Mouse (Mus musculus) spleen, embryonic (tissue): Measurements from ENCODE around the gene Hoxa11.

Experiments
- CTCF ChIA-PET: fragments of 350-600 bp; sonication (Branson Sonifier 250); formaldehyde crosslinking; loops from one replicate; lab custom pipeline; 2022; lab: Charles Lee

Hoxa11 gene

DNA sequence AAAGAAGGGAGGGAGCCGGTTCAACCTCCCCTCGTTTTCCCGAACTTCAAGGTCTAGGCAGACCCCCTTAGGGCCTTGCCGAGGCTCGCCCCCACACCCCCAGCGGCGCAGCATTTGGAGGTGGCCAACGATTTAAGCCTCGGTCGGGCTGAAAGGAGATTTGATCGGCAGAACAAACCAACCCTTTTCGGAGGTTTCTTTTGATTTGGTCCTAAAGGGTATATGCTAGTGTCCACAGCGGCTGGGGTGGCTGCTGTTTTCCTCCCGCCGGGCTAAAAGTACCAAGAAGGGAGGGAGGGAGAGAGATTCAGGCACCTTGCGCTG lies 3.8 kb upstream of the Hoxa11 start:
- CTCF ChIA-PET: no interaction called here

DNA sequence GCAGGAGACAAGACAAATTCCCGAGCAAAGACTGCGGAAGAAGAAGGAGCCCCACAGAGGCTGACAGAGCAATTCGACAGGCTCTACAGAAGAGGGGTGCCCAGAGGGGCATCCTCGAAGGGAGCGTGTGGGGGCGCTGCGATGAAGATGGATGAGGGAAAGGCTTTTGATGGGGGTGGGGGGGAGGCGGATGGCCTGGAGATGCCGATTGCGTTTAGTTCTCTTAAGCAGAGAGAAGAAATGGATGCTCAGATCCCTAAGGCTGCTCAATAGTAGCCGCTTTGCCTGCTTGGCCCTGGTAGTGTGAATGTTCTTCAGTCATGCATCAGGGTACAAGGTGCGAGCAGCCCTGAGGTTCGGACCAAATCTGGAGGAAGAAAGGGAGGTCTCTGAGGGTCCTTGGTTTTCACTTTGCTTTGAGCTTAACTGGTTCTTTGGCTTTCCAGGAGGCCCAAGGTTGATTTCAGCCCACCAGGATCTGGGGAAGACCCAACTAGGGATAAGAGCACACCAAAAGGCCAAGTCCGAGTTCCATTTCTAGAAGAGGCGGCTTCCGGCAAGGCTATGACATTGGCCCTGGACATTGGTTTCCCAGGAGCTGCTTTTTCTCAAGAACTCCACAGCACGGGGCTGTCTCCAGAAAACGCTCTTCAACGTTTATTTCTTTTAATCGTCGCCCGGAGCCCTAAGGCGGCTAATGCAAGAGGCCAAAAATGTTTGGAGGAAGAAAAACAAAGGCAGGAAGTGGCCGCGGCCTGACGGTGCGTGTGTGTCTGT lies 3.2 kb upstream of the Hoxa11 start:
- CTCF ChIA-PET: no interaction called here

DNA sequence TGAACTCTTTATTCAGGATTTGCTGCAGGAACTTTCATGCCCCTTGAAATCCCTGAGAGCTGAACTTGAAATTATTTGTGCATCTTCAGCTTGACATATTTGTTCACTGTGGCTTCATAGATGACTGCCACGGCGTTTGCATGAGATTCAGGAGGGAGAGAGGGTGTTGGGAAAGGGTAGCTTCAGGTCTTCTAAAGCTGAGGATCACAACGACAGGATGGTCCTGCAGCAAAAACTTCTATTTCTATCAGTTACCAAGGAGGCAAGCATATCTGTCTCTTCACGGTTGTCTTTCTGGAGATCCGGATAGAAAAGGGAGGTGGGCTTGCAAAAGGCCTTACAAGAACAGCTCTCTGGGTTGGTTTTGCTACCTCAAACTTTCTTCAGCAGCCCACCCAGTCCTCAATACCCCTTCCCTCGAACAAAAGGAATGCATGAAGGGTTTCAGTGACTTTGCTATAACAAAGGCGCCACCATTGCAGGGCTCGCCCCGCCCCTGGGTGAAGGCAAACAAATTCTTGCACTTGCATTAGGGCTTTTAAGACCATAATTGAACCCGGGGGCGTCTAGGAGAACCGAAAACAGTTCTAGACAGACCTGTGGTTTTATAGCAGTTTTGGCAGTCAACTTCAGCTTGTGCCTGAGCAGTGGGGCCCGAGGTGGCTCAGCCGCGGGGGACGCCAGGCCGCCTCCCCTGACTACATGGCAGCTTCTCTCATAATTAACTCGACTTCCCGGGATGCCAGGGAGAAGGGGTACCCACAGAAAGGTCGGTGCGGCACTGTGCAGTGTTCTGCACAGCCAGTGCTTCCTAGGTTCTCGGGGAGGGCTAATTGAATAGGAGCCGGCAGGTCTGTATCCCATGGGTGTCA lies 2.4 kb upstream of the Hoxa11 start:
- CTCF ChIA-PET: interaction anchor here (1.5 kb wide), 1 partner anchor 10 kb away, joined by 3 read pairs; no protein-coding TSS in a partner anchor

DNA sequence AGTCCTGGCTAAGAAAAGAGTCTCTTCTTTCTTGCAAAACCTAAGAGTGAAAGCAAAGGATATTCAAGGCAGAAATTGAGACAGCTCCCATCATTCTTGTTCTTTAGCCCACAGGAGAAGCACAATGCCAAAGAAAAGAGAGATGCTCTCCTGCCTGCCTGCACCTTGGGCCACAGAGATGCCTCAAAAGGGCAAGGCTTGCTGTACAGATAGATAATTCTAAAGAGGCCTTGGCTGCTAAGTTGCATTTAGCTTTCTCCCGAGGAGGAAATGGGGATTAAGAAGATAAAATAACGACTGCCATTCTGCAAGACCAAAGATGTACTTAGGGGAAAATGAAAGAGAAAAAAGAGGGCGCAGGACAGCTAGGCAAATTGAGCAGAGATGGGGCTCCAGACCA lies 1.3 kb upstream of the Hoxa11 start:
- CTCF ChIA-PET: interaction anchor here (1.5 kb wide), 1 partner anchor 11 kb away, joined by 3 read pairs; no protein-coding TSS in a partner anchor

DNA sequence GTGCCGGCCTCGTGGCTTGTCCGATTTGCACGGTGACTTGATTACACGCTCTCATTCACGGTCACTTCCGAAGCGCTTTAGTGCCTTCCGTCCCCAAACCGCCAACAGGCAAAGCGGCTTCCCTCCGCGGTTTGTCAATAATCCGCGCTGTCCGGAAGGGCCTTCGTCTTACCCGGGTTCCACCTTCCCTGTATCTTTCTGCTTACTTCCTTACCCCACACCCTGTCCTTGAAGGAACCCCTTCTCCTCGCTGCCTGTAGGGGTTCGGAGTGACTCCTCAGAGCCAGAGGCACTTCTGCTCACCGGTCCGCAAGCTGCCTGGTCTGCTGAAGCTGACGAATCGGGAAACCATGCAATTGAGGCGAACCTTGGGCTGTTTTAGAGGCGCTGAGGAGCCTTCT lies 793 bp upstream of the Hoxa11 start:
- CTCF ChIA-PET: interaction anchor here (0.6 kb wide), 1 partner anchor 16 kb away, joined by 6 read pairs; the partner anchor contains the start of gene Hoxa9

DNA sequence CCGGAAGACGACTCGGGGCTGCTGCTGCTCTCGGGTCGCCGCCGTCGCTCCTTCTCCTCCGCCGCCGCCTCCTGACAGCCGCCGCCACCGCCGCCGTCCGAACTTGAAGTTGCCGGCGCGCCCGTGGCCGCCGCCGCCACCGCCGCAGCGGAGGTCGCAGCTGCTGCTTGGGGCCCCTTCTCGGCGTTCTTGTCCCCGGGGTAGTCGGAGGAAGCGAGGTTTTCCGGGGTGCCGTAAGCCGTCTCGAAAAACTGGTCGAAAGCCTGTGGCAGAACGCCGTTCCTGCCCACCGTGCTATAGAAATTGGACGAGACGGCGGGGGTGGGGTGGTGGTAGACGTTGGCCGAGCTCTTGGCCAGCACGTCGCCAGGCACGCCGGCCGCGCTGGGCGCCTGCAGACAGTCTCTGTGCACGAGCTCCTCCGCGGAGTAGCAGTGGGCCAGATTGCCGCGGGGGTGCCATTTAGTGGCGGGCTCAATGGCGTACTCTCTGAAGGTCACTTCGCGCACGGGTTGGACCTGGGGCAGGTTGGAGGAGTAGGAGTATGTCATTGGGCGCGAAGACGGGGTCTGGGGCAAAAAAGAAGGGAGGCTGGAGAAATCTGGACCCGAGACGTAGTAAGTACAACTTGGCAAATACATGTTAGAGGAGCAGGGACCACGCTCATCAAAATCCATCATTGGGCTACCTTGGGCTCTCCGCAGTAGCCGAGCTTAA lies 412 bp downstream of the Hoxa11 start:
- CTCF ChIA-PET: interaction anchor here (0.6 to 0.7 kb wide), 3 partner anchors 11 to 925 kb away, joined by 3 read pairs; no protein-coding TSS in a partner anchor

DNA sequence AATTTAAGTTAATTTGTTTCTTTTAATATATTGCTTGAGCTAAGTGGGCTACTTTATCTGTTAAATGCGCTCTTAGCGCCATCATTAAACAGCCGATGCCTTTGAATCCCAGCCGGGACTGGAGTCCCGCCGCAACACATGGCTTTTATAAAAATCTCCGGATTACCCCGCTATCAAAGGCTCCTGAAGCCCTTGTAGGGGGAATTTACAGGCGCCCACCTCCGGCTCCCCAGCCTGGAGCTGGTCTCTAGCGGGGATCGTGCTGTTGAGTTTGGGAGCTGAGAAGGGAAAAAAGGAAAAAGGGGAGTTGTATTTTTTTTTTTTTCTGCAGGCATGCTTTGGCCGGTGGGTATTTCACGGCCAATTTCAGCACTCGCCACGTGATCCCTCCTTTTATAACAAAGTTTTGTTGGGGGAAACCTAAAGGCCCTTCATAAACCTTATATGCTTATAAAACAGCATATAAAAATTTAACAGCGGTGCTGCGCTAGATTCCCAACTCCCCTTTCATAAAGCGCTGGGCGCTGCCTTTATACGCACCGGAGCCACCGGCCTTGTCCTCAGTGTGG lies 1.1 kb downstream of the Hoxa11 start:
- CTCF ChIA-PET: interaction anchor here (0.7 kb wide), 3 partner anchors 34 to 1309 kb away, joined by 3 to 11 read pairs (median 3); no protein-coding TSS in a partner anchor

DNA sequence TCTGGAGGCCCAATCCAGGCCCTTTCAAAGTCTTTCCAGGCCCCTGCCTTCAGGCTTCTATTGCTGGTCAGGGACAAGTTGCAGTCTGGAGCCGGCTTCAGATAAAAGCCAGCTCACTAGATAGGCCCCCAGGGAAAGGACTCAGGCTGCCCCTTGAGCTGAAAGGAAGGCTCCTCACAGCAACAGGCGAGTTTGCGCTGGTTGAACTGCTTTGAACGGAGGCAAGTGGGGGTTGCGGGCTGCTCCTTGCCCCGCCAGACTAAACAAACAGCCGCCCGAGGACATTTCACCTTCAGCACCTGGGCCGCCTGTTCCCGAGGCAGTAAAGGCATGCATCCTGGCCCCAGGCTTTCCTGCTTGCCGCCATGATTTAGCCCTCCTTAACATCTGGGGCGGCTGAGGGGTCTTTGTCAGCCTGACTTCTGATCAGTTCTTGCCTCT lies 1.9 kb downstream of the Hoxa11 start:
- CTCF ChIA-PET: no interaction called here

DNA sequence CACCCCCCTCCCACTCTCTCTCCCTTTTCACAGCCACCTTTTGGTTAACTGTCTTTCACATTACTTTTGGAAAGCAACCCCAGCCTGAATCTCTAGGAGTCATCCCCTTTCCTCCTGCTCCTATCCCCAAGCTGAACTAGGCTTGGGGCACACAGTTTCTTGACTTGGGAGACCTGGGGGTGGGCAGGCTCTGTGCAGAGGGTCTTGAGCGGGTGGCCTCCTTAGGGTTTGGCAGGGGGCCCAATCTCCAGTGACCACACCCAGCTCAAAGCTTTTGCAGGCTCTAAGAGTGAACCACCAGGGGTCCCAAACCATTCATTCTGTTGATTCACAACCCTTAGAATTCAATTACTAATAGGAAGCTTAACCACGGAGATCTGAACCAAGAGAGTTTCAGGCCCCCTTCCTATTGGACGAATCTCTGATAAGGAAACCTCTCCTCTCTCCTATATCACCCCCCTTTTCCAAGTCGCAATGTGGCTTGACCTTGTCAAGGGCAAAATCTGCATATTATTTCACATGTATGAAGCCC lies 2.7 kb downstream of the Hoxa11 start:
- CTCF ChIA-PET: no interaction called here

DNA sequence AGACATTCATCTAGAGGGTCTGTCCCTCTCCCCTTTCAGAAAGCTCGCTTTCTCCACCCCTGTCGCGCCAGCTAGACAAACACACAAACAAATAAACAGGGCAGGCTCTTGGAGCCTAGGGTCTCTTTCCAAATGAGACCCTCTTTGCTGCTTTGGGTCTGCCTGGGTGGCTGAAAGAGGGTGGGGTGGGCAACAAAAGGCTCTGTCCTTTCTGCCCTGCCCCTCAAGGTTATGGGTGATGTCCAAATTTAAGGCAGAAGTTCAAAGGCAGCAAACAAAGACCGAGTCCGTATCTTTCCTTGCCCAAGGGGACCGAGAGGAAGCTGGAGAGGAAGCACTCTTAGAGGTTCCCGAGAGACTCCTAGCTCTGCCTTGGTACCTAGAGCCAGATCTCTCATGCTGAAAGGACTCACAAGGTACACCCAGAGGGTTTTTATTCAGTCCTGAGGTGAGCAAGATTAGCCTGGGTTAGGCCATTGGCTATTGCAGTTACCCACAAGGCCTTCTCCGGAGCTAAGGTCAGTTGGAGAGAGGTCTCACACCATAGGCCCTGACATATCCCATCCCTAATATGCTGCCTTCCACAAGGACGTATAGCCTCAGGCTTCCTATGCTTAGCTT lies 4.5 kb downstream of the Hoxa11 start:
- CTCF ChIA-PET: interaction anchor here (0.5 to 1.4 kb wide), 7 partner anchors 12 to 1031 kb away, joined by 3 to 5 read pairs (median 3); no protein-coding TSS in a partner anchor

DNA sequence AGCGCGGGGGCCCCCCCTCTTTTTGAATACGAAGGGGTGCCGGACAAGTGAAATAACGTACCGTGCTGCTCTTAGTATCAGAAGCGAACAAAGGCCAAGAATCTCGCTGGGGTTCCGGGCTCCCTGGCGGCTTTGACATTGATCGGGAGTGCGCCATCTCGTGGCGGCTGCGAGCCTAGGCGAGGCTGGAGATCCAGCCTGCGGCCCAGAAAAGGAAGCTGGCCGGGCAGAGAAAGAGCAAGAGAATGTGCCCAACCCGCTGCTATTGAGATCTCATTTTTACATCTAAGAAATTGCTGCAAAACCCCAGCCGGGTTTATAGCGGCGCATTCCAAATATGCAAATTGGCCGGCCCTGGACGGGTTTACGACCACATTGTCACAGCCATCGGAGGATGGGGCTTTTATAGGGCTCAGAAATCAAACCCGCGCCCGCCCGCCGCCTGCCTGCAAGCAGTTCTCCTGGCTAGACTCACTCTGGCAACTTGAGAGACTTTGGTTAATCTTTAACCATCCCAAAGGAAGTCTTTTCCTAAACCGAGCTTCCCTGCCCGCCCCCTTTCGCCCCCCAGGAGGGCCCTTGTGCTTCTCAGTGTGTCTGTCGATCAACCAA lies 5.1 kb downstream of the Hoxa11 start, which contains the start of gene Hoxa10:
Gene Hoxa10 (minus strand): TSS at position 466 of the 612 bp plus-strand sequence.
- CTCF ChIA-PET: interaction anchor here (0.7 to 1.4 kb wide), 4 partner anchors 11 to 28 kb away, joined by 3 to 6 read pairs (median 4); no protein-coding TSS in a partner anchor

DNA sequence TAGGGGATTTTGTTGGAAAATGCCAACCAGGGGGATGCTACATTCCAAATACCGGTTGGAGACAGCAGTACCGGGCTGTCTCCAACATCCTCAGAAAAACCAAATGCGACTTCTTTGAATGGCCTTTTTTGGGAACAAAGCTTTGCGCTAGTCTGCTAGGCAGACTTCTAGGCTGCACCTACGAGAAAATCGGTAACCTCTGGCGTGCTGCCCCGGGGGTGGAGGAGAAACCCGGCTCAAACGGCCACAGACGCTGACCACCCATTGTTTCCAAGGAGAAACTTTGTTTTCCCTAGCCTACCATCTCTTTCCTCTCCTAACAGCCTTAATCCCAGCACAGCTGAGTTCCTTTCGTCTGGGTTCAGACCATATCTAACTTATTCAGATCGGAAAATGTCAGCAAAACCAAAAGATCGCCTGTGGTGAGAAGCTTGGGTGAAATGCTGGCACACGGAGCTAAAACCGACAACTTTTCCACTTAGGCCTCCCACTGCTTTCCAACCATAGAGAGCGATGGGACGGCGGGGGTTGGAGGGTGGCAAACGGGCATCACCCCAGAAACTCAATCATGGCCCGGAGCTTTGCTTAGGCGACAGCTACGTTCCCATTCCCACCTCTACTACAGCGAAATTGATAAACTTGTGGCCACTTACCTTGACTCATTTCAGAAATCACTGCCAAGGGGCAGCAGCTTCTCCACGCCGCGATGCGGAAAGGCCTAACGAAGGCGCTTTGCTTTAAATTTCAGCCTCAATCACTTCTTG lies 5.8 kb downstream of the Hoxa11 start:
- CTCF ChIA-PET: interaction anchor here (0.6 to 1.4 kb wide), 4 partner anchors 10 to 28 kb away, joined by 3 to 6 read pairs (median 4); no protein-coding TSS in a partner anchor

DNA sequence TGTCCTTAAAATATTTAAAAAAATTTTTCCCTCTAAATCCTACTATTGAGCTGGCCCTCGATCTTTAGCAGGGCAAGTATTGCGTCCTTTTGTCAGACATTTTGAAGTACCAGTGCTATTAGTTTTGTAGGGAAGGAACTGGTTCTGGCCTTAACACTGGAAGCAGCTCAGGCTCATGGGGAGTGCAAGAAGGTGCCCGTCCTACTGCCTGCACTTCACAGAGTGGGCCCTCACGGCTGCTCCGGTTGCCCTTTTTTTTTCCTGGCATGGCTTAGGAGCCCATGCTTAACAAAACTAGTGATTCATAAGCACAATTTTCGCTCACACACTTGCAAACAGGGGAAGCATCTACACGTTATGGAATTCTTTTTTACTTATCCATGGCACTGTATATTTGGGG lies 6.6 kb downstream of the Hoxa11 start:
- CTCF ChIA-PET: interaction anchor here (0.6 to 0.7 kb wide), 2 partner anchors 15 kb away, joined by 3 to 4 read pairs; no protein-coding TSS in a partner anchor

DNA sequence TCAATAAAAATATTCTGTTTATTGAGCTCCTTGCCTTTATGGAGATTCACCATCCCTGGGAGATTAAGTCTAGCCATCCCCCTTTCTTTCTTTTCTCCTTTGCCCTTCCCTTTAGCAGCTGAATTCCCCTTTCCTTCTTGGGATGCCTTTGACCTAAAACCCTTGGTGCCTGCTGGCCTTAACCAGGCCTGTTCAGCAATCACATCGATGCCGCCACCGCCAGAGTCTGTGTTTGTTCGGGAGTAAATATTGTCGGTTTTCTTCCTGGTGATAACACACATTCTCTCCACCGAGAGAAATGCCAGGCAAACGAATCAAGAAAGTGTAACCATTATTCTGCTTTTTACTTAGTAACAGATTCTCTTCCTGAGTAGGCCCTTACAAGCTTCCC lies 7.5 kb downstream of the Hoxa11 start:
- CTCF ChIA-PET: no interaction called here

DNA sequence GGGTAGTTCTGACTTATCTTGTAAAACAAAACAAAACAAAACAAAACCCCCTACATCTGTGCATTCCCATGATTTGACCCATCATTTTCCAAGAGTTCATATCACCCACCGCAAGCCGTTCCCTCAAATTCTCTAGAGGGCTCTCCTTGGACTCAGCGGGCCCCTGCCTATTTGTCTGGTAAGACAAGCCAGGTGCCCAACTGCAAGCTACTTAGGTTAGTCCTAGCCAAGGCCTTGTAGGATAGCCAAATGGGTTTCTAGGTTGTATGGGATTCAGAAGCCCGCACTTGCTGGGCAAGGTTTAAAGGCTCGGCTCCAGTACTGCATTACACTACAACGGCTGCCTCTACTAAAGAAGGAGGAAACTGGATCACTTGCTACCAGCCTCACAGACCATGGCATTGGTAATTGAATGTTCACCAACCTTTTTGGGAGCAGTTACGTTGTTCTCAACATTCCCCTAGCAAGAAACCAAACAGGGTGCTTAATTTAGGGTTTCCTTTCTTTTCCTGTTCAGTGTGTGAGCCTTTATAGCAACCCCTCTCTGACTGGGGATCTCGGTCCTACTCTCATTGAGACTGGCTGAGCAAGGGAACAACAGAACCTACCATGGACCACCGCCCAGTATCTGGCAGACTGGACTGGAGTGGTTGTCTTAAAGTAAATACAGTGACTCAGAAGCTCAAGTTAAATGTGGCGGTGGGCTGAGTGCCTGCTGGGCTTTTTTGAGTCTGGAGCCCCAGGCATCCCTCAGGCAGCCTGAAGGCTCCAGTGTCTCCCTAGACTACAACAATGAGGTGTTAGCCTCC lies 8.1 kb downstream of the Hoxa11 start:
- CTCF ChIA-PET: no interaction called here

DNA sequence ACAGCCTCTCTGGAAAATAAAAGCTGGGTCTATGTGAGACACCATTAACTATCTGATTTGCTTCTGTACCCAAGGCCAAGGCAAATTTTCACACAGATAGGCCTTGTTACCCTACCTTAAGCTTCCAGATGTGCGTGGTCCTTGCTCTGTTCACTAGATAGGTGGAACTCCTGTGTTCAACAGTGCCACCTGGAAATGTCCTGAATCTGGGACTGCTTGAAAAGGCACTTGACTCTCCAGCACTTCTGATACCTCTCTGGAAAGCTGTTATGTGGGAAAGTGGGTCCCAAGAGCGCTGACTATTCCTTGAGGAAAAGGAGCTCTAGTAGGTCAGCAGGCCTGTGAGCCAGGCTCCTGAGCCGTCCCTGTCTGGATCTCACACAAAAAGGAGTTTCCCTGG lies 8.8 kb downstream of the Hoxa11 start:
- CTCF ChIA-PET: no interaction called here

DNA sequence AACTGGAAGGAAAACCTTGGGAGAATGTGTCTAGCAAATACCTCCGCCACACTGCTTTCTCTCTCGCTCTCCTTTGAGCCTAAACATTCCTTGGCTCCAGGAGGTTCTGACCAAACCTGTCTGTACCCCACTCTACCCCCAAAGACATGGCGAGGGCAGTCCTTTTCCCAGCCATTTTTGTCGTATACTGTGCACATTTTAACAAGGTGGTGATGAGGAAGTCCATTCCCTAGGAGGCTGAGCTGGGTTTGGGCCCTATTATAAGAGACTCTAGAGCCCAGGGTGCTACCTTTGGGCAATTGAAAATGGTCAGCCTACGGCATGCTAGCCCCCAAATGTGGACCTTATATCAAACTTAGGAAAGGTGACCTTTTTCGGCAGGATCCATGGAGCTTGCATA lies 9.7 kb downstream of the Hoxa11 start:
- CTCF ChIA-PET: no interaction called here

DNA sequence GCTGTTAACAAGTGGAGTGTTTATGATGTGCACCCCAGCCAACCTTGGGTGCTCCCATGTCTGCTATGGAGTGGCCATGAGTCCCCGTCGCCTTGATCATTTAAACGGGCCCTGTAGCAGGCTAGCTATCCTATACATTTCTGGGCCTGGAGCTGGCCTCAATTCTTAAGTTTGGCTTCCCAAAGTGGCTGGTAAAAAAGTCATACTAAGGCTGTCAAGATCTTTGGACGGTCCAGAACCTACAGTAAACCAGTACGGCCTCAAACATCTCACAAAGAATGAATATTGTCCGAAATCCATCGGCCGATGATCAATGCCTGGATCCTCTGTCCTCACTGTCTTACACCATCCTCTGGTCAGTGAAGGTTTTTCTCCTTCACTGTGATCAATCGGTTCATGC lies 10.3 kb downstream of the Hoxa11 start:
- CTCF ChIA-PET: no interaction called here
